Mouse (Mus musculus) adrenal gland, postnatal 14 days (tissue): ENCODE measurements around the gene Zfp663. TPM values are rescaled to one million over a fixed set of nuclear protein-coding genes. Genes with fewer than 3 reads are reported as not detected.

ENCODE experiments used
- DNase-seq: peaks from one replicate; pipeline ENCODE4 v3.0.0; 2021; ENCODE audit warnings: mixed read lengths
- total RNA-seq: library from RNA; stranded (reverse); gene quantifications from 2 replicates; pipeline ENCODE4 v1.2.3, GENCODE M21; 2021

Zfp663 gene
- total RNA-seq, 1 experiment from 2014 or later = not detected

DNA sequence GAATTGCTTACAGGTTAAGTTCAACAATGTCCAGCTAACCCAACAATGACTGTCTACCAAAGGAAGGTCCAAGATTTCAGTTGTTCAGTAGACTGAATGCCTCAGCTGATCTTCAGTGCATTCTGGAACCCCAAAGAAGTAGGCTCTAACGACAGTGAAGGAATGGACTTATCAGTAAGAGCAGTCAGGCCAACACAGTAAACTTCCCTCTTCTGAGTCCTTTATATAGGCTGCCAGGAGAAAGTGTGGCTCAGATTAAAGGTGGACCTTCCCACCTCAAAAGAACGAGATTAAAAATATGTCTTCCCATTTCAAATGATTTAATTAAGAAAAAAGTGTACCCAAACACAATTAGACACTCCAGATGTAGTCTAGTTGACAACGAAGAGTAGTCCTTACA lies 1.8 kb upstream of the Zfp663 start:
- DNase-seq = no peak

GRCm38 (mm10) chr2:165367868-165368439 lies 575 bp downstream of the Zfp663 start:
- no peak for DNase-seq

DNA sequence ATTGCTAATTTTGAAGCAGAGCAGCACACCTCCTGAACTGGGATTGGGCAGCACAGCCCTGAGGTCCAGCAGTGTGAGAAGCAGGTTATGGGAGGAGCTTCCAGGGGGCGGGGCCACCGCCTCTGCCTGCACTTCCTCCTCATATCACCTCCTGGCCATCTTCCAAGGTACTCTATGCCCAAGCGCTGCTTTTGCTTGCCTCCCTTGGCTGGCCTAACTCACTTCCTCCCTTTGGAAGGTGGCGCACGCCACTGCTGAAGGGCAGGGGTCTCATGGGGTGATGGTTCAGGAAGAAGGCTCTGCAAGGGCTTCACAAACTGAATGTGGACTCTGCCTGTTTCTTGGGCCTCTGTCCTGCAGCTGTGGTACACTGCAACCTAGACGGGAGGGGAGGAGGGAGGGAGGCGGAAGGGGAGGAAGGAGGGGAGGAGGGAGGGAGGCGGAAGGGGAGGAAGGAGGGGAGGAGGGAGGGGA lies 1.4 kb downstream of the Zfp663 start:
- peak; percentile 62 for DNase-seq

GRCm38 (mm10) chr2:165364334-165365091 lies 4.0 kb downstream of the Zfp663 start:
- peak; percentile 73 for DNase-seq

GRCm38 (mm10) chr2:165363282-165363681 lies 5.2 kb downstream of the Zfp663 start:
- no peak for DNase-seq

DNA sequence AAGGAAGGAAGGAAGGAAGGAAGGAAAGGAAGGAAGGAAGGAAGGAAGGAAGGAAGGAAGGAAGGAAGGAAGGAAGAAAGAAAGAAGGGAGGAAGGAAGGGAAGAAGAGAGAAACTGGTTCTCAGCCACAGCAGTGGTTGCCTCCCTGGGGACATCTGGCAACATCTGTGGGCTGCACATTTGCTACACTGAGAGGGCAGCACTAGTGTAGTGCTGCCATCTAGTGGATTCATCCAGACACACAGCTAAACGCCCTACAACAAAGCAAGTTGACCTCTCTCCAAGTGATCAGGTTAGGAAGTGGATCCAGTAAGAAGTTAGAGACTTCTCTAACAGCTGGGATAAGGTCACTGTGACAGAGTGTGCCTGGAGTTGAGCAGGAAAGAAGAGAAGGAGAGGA lies 7.7 kb downstream of the Zfp663 start:
- peak; percentile 74 for DNase-seq

- DNase-seq = no peak
These were observed 16.6 kb downstream of the Zfp663 start for GRCm38 (mm10) chr2:165351828-165352513.

DNA sequence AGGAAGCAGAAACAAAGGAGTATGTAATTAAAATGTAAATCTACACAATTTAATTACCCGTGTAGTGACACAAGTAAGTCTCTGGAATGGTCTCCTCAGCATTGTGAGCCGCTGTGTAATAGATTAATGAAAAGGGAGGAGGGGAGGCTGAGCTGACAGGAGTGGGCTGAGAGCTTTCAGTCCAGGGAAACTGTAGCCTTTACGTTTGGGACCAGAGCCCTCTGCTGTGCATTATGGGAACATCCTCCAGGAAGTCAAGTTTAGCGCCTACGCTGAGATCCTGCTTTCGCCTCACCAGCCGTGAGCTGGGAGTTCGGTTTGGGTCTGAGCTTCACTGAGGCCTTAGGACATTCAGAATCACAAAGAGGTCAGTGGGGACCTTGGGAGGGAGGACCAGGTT lies 19.1 kb downstream of the Zfp663 start:
- DNase-seq = no peak

- DNase-seq = no peak
These were observed 22.3 kb downstream of the Zfp663 start for GRCm38 (mm10) chr2:165346180-165346579.

DNA sequence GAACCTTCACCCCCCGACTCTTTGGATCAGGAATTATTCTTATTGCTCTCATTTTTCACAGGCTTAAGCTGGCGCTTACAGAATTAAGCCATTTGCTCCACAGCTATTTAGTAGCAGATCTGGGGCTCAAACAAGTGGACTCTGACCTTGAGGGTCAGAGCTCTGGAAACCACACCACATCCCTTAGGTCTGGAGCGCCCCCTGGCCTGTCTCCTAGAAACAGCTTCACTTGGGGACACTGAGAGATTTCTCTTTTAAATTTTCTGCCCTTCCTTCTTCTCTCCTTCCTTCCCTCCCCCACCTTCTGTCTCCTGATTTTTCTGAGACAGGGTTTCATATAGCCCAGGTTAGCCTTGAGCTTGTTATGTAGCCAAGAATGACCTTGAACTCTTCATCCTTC lies 31.3 kb downstream of the Zfp663 start:
- DNase-seq = peak; percentile 86

GRCm38 (mm10) chr2:165332610-165333210 lies 35.8 kb downstream of the Zfp663 start:
- no peak for DNase-seq

DNA sequence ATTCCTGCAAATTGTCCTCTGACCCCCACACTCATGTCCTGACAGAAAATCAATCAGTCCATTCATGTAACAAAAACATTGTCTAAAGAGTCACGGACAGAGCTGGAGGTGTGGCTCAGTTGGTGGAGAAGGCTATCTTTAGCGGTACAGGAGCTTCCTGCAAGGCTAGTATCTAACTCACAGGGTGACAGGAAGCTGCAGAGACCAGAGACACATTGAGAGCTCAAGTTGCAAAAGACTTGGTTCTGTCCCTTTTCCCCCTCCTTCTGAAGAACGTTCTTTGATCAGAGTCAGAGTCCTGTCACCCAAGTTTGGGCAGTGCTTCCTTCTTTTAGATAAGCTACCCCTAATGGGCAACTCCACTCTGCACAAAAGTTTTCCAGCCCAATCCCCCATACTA lies 38.8 kb downstream of the Zfp663 start:
- DNase-seq = no peak

GRCm38 (mm10) chr2:165328746-165329145 lies 39.8 kb downstream of the Zfp663 start:
- no peak for DNase-seq

- DNase-seq = no peak
These were observed 41.1 kb downstream of the Zfp663 start for GRCm38 (mm10) chr2:165327386-165327785.

DNA sequence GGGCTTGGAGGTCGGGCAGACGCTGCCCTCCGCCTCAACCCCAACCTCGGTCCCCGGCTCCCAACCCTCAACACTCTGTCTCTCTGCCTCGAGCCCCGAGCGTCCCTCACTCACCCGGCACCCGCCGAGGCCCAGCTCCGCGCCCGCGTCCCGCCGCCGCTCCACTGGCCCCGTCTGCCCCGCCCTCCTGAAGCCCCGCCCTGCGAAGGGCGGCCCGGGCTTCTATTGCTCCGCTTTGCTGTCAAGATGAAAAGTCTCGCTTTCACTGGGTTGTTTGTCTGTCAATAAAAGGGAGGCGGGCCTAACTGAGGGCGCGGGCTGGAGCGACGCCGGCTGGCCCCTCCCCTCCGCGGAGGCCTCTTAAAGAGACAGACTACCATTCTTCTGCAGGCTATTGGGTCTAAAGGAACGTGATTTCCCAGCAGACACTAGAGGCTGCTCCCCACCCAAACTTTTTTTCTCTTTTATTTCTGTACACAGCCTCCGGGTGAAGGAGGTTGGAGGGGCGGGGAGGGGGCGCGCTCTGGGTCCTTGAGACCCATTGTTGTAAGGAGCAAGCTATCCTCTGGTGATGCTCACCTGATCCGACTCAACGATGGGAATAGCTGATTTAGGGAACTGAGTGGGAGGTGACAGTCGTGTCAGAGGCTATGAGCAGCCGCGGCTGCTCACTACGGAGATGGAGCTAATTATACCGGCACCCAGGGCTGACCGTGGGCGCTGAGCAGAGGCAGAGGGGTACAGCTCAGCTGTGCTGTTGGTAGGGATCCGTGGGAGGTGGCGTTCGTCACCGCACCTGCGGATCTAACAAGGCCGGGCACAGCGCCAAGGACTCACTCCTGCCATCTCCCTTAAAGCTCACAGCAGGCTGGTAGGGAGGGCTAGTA lies 42.0 kb downstream of the Zfp663 start, which contains the start of gene Elmo2:
Gene Elmo2 (minus strand): TSS at position 176 of the 887 bp plus-strand sequence.
- peak; percentile 97 for DNase-seq

GRCm38 (mm10) chr2:165325521-165326303 lies 42.8 kb downstream of the Zfp663 start:
- peak; percentile 36 for DNase-seq

GRCm38 (mm10) chr2:165323928-165324327 lies 44.6 kb downstream of the Zfp663 start:
- no peak for DNase-seq

DNA sequence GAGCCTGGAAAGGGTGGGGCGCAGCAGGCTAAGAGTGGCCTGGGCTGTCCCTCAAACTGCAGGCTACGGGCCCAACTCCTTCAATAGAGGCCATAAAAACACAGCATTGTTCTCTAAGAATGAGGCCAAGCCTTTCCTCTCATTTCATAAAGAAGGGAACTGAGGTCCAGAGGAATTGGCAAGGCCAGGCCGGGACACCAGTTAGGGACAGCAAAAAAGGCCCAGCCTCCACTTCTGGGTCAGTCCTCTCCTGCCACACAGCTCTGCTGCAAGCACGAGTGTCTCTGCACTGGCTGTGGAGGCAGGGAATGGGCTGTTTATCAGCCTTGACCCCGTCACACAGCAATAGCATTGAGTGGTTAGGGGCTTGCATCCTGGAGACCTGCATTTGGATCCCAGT lies 45.0 kb downstream of the Zfp663 start:
- no peak for DNase-seq

DNA sequence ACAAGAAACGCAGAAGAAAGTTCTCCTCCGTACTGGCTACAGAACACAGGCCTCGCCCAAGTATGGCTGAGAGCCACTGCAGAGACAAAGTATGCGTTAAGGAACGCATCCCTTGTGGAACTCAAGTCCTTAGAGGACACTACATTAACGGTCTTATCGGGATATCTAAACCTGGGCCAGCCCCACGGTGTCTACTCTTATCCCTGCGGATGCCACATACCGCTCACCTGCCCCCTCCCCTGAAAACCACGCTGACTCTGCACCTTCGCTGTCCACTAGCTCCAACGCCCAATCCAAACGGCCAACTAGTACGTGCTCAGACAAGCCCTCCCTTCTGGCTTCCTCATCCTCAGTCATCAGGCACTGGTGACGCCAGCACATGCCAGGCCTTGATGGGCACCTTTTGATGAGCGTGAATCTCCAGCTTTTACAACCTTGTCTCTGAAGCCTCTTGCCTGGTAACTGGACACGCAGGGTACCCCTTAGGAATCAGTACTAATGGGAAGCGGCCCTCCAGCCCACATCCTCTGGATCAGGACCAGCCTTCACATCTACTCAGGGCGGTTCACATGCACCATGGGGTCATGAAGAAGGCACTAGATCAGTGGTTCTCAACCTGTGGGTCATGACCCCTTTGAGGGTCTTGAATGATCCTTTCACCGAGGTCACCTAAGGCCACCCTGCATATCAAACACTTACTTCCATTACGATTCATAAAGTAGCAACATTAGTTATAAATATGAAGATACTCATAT lies 46.4 kb downstream of the Zfp663 start:
- no peak for DNase-seq

DNA sequence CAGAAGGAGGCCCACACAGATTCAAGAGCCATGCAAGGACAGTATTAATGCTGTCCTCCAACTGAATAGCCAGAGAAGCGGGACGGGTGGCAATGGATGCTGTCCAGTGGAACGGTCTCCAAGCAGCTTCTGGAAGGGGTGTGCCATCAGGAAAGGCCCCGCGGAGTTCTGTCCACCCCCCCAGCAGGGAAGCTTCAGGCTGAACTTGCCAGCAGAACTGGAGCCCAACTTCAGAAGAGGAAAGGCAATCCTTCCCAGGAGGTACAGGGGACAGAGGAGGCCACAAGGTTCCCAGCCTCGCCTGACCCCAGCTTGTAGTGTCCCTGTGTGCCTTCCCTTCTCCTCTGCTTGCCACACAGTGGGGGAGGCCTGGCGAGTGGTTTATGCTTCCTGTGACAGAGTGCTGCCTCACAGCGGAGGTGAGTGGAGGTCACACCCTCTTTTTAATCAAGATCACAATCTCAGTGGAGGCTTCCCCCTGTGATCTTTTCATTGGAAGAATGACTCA lies 47.1 kb downstream of the Zfp663 start:
- DNase-seq = peak; percentile 68
